Mouse (Mus musculus): ENCODE data around the gene Lrrc46. TPM values are rescaled to one million over a fixed set of nuclear protein-coding genes. Genes with fewer than 3 reads are reported as not detected.

The Lrrc46 gene
- polyA plus RNA-seq, 1 experiment from 2014 or later = 7.5 TPM

GRCm38 (mm10) chr11:97021121-97021765 lies 20.0 kb downstream of the Lrrc46 start:
- Histone ChIP-seq H3K36me3 (ENCODE audit: insufficient read depth, low read length) (no peaks in the 10 kb centered on the region), H3K9me3 (ENCODE audit: low read length) (no peaks in the 10 kb centered on the region), H3K4me1 (ENCODE audit: insufficient read depth, low read depth, low read length) (peaks cover 15% of the 10 kb centered on the region), H3K4me3 (ENCODE audit: low read depth, low read length) (peak overlapping the region; percentile 51), H3K4me2 (replicated peaks; ENCODE audit: low read depth, low read length) (peak overlapping the region; percentile 82), H3K9ac (replicated peaks; ENCODE audit: low read depth) (no peak overlapping the region), H3K27ac (ENCODE audit: low read length) (no peak overlapping the region), H3K27me3 (replicated peaks; ENCODE audit: insufficient read depth, low read length) (peaks cover 47% of the 10 kb centered on the region)
- DNase-seq (ENCODE audit: low spot score) (no peak), ATAC-seq (no peak)
- TF ChIP-seq CTCF (IDR thresholded peaks at IDR 0.05) (no peak), EP300 (IDR thresholded peaks at IDR 0.05) (no peak)
- 2% methylated on average over 25 of the region's 27 CpGs for WGBS

GRCm38 (mm10) chr11:97019345-97019708 lies 21.9 kb downstream of the Lrrc46 start:
- H3K4me2 ChIP-seq (replicated peaks; ENCODE audit: low read depth, low read length) = peak overlapping the region; percentile 59
- no peak overlapping the region for H3K27ac ChIP-seq (ENCODE audit: low read length)
- DNase-seq (ENCODE audit: low spot score) (no peak), ATAC-seq (no peak)
- 13% methylated on average over 13 of the region's 13 CpGs for WGBS
- peak overlapping the region; percentile 35 for H3K4me3 ChIP-seq (ENCODE audit: low read depth, low read length)
- H3K27me3 ChIP-seq (replicated peaks; ENCODE audit: insufficient read depth, low read length) = peaks cover 51% of the 10 kb centered on the region
- no peaks in the 10 kb centered on the region for H3K36me3 ChIP-seq (ENCODE audit: insufficient read depth, low read length)
- H3K9me3 ChIP-seq (ENCODE audit: low read length) = no peaks in the 10 kb centered on the region
- peaks cover 10% of the 10 kb centered on the region for H3K4me1 ChIP-seq (ENCODE audit: insufficient read depth, low read depth, low read length)
- TF ChIP-seq CTCF (IDR thresholded peaks at IDR 0.05) (no peak), EP300 (IDR thresholded peaks at IDR 0.05) (no peak)
- H3K9ac ChIP-seq (replicated peaks; ENCODE audit: low read depth) = no peak overlapping the region

- 0 out of 2 replicates have a peak overlapping the region, but pooled peaks have one; percentile 19 for H3K9ac ChIP-seq (replicated peaks; ENCODE audit: low read depth)
- 3% methylated on average over 55 of the region's 68 CpGs for WGBS
Measured at GRCm38 (mm10) chr11:97018583-97019344, 22.4 kb downstream of the Lrrc46 start.

GRCm38 (mm10) chr11:97017696-97018582 lies 23.3 kb downstream of the Lrrc46 start:
- Histone ChIP-seq H3K36me3 (ENCODE audit: insufficient read depth, low read length) (no peaks in the 10 kb centered on the region), H3K4me3 (ENCODE audit: low read depth, low read length) (peak overlapping the region; percentile 35), H3K9ac (replicated peaks; ENCODE audit: low read depth) (no peak overlapping the region), H3K4me2 (replicated peaks; ENCODE audit: low read depth, low read length) (peak overlapping the region; percentile 59), H3K4me1 (ENCODE audit: insufficient read depth, low read depth, low read length) (peaks cover 10% of the 10 kb centered on the region), H3K9me3 (ENCODE audit: low read length) (no peaks in the 10 kb centered on the region), H3K27me3 (replicated peaks; ENCODE audit: insufficient read depth, low read length) (peaks cover 51% of the 10 kb centered on the region), H3K27ac (ENCODE audit: low read length) (no peak overlapping the region)
- WGBS = 3% methylated on average over 36 of the region's 36 CpGs
- TF ChIP-seq CTCF (IDR thresholded peaks at IDR 0.05) (no peak), EP300 (IDR thresholded peaks at IDR 0.05) (no peak)
- DNase-seq (ENCODE audit: low spot score) (no peak), ATAC-seq (no peak)

More at GRCm38 (mm10) chr11:97018583-97019344, 22.4 kb downstream of the Lrrc46 start:
- Histone ChIP-seq H3K4me3 (ENCODE audit: low read depth, low read length) (peak overlapping the region; percentile 35), H3K9me3 (ENCODE audit: low read length) (no peaks in the 10 kb centered on the region), H3K4me2 (replicated peaks; ENCODE audit: low read depth, low read length) (peak overlapping the region; percentile 59), H3K36me3 (ENCODE audit: insufficient read depth, low read length) (no peaks in the 10 kb centered on the region), H3K27ac (ENCODE audit: low read length) (no peak overlapping the region), H3K27me3 (replicated peaks; ENCODE audit: insufficient read depth, low read length) (peaks cover 51% of the 10 kb centered on the region), H3K4me1 (ENCODE audit: insufficient read depth, low read depth, low read length) (peaks cover 10% of the 10 kb centered on the region)
- ATAC-seq (peak; percentile 33), DNase-seq (ENCODE audit: low spot score) (peak; percentile 34)
- TF ChIP-seq EP300 (IDR thresholded peaks at IDR 0.05) (no peak), CTCF (IDR thresholded peaks at IDR 0.05) (no peak)

- Histone ChIP-seq H3K27ac (ENCODE audit: low read length) (no peak within 1 kb of the TSS), H3K27me3 (replicated peaks; ENCODE audit: insufficient read depth, low read length) (peaks cover 16% of the 10 kb centered on the region), H3K4me2 (replicated peaks; ENCODE audit: low read depth, low read length) (no peak within 1 kb of the TSS), H3K36me3 (ENCODE audit: insufficient read depth, low read length) (no peaks in the 10 kb centered on the region), H3K9ac (replicated peaks; ENCODE audit: low read depth) (no peak within 1 kb of the TSS), H3K4me3 (ENCODE audit: low read depth, low read length) (no peak within 1 kb of the TSS), H3K4me1 (ENCODE audit: insufficient read depth, low read depth, low read length) (no peaks in the 10 kb centered on the region), H3K9me3 (ENCODE audit: low read length) (no peaks in the 10 kb centered on the region)
- no peak for TF ChIP-seq EP300 (IDR thresholded peaks at IDR 0.05)
- no peak for TF ChIP-seq CTCF (IDR thresholded peaks at IDR 0.05)
- DNase-seq (ENCODE audit: low spot score) = peak; percentile 28
- 21% methylated on average over 8 of the region's 8 CpGs for WGBS
- peak; percentile 62 for ATAC-seq
Measured at GRCm38 (mm10) chr11:97013121-97013670, 28.0 kb downstream of the Lrrc46 start, which contains the start of gene Sp6. Gene Sp6, plus strand, starts transcription at chr11:97013394.

All from lung, postnatal 0 days (tissue).